Mouse (Mus musculus) erythroblast, embryonic 14.5 days (primary cell): ENCODE measurements at regions not wholly inside any gene's neighbourhood (a gene's known extent, or its start where the extent isn't known, plus 50 kb on each side); places are given as distances from the start of the nearest gene placed in this dataset.

Experiments
- H3K27me3 ChIP-seq: 2 replicates; pipeline ENCODE4 v1.6.1; 2012; ENCODE audit warnings: inconsistent platforms; ENCODE audit not compliant: control insufficient read depth
- H3K36me3 ChIP-seq: 2 replicates; pipeline ENCODE4 v1.6.1; 2012; ENCODE audit warnings: mild to moderate bottlenecking, inconsistent platforms; ENCODE audit not compliant: control insufficient read depth
- H3K4me1 ChIP-seq: 2 replicates; pipeline ENCODE4 v1.6.1; 2012; ENCODE audit warnings: inconsistent platforms; ENCODE audit not compliant: control insufficient read depth
- H3K4me3 ChIP-seq: replicated peaks from 2 replicates; pipeline ENCODE3; 2012; ENCODE audit warnings: moderate library complexity, mild to moderate bottlenecking, inconsistent platforms
- H3K9me3 ChIP-seq: 2 replicates; pipeline ENCODE4 v1.6.1; 2012; ENCODE audit warnings: low read length, inconsistent platforms, mixed read lengths; ENCODE audit not compliant: control insufficient read depth
- GATA1 ChIP-seq: IDR thresholded peaks from 2 replicates; pipeline ENCODE4 v1.6.1; 2012; ENCODE audit warnings: low read length, inconsistent platforms, mixed read lengths
- TAL1 ChIP-seq: IDR thresholded peaks from 3 replicates; pipeline ENCODE4 v1.6.1; 2012; ENCODE audit warnings: low read length, inconsistent platforms, mixed read lengths

DNA sequence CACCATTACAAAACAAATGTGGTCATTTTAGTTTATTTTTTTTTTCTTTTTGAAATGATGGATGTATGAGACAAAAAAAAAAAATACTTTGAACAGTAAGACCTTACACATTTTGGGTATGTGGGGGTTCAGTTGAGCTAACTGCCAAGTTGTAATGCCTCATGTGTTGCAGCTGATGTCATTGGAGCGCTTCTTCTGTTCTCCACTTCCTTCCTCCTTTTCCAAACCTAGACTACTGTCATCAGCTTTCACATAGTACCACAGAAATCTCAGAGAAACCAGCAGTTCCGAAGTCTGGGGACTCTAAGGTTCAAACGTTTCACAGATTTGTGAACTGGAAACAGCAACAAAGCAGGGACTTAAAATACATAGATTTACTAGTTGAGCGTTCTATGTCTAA lies 270.7 kb downstream of the Usp25 start:
- H3K27me3 ChIP-seq: no peaks in the 10 kb centered on the region
- no peak overlapping the region for H3K4me3 ChIP-seq
- TF ChIP-seq TAL1 (no peak), GATA1 (no peak)
- no peaks in the 10 kb centered on the region for H3K4me1 ChIP-seq
- no peaks in the 10 kb centered on the region for H3K36me3 ChIP-seq
- H3K9me3 ChIP-seq: no peaks in the 10 kb centered on the region

GRCm38 (mm10) chr16:77279916-77280315 lies 266.4 kb downstream of the Usp25 start:
- Histone ChIP-seq H3K4me1 (no peaks in the 10 kb centered on the region), H3K9me3 (no peaks in the 10 kb centered on the region), H3K4me3 (no peak overlapping the region), H3K36me3 (no peaks in the 10 kb centered on the region), H3K27me3 (no peaks in the 10 kb centered on the region)
- no peak for TF ChIP-seq TAL1
- no peak for TF ChIP-seq GATA1

- no peak overlapping the region for H3K4me3 ChIP-seq
- no peaks in the 10 kb centered on the region for H3K27me3 ChIP-seq
- no peaks in the 10 kb centered on the region for H3K9me3 ChIP-seq
- no peaks in the 10 kb centered on the region for H3K36me3 ChIP-seq
- TF ChIP-seq TAL1 (no peak), GATA1 (no peak)
- H3K4me1 ChIP-seq: no peaks in the 10 kb centered on the region
Observed at GRCm38 (mm10) chr16:77279495-77279894, 266.0 kb downstream of the Usp25 start.

DNA sequence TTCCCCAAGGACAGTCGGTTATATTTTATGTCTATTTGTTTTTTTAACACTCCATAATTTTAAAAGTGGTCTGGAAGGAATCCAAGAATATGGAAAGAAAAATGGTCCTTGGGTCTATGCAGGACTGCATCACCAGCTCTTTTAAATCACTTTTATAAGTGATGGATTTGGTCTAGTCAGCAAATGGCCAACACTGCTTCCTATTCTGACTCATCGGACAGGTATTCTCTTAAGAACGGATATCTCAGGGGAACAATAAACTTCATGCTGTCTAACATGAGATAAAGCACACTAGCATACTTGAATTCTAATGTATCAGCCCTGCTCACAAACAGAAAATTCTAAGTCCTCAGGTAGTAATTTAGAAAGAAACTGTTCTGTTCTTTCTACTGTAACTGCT lies 259.8 kb downstream of the Usp25 start:
- Histone ChIP-seq H3K4me3 (no peak overlapping the region), H3K36me3 (no peaks in the 10 kb centered on the region), H3K9me3 (no peaks in the 10 kb centered on the region), H3K27me3 (no peaks in the 10 kb centered on the region), H3K4me1 (no peaks in the 10 kb centered on the region)
- TF ChIP-seq GATA1: no peak
- TF ChIP-seq TAL1: no peak

- Histone ChIP-seq H3K27me3 (no peaks in the 10 kb centered on the region), H3K9me3 (peaks cover 4% of the 10 kb centered on the region), H3K36me3 (no peaks in the 10 kb centered on the region), H3K4me1 (no peaks in the 10 kb centered on the region), H3K4me3 (no peak overlapping the region)
- no peak for TF ChIP-seq GATA1
- TF ChIP-seq TAL1: no peak
Observed at GRCm38 (mm10) chr16:77268926-77269325, 255.4 kb downstream of the Usp25 start.

GRCm38 (mm10) chr16:77267679-77268078 lies 254.2 kb downstream of the Usp25 start:
- peaks cover 7% of the 10 kb centered on the region for H3K9me3 ChIP-seq
- H3K27me3 ChIP-seq: no peaks in the 10 kb centered on the region
- H3K4me1 ChIP-seq: no peaks in the 10 kb centered on the region
- no peak for TF ChIP-seq GATA1
- no peak for TF ChIP-seq TAL1
- H3K4me3 ChIP-seq: no peak overlapping the region
- no peaks in the 10 kb centered on the region for H3K36me3 ChIP-seq

- TF ChIP-seq GATA1 (no peak), TAL1 (no peak)
- H3K27me3 ChIP-seq: no peaks in the 10 kb centered on the region
Observed at GRCm38 (mm10) chr16:77252349-77252748, 238.8 kb downstream of the Usp25 start.

GRCm38 (mm10) chr16:77251422-77251821 lies 237.9 kb downstream of the Usp25 start:
- Histone ChIP-seq H3K27me3 (no peaks in the 10 kb centered on the region), H3K4me3 (no peak overlapping the region), H3K4me1 (no peaks in the 10 kb centered on the region), H3K36me3 (no peaks in the 10 kb centered on the region), H3K9me3 (no peaks in the 10 kb centered on the region)
- no peak for TF ChIP-seq GATA1
- TF ChIP-seq TAL1: no peak

More at GRCm38 (mm10) chr16:77252349-77252748, 238.8 kb downstream of the Usp25 start:
- Histone ChIP-seq H3K9me3 (no peaks in the 10 kb centered on the region), H3K36me3 (no peaks in the 10 kb centered on the region), H3K4me1 (no peaks in the 10 kb centered on the region), H3K4me3 (no peak overlapping the region)

- TF ChIP-seq GATA1: no peak
- Histone ChIP-seq H3K4me3 (no peak overlapping the region), H3K27me3 (no peaks in the 10 kb centered on the region), H3K4me1 (no peaks in the 10 kb centered on the region), H3K36me3 (no peaks in the 10 kb centered on the region), H3K9me3 (no peaks in the 10 kb centered on the region)
Observed at GRCm38 (mm10) chr16:77240876-77241275, 227.4 kb downstream of the Usp25 start.

DNA sequence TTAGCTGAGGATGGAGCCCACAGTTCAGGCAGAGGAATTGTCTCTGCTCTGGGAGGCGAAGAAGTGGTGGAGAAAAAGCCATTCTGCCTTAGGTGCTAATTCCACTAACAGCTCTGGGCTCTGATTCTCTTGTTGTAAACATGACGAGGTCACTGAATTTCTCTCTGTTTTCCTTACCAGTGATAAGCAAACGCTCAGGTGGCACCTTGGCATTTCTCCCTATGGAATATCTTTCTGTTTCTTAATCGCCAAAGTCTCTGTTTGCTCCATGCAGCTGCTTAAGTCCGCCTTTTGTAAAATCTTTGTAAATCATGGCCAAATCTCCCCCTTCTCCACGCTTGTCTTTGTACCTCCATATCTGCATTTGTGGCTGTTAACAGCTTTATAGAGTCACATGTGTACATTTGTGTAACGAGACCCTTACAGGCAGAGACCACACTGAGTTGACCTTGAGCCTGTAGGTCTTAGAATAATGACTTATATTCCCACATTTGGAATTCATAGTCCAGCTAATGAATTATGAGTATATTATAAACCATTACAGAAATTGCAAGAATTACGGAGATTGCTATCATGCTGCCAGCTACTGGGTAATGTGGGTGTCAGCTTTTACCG lies 225.8 kb downstream of the Usp25 start:
- no peaks in the 10 kb centered on the region for H3K36me3 ChIP-seq
- H3K4me3 ChIP-seq: no peak overlapping the region
- no peaks in the 10 kb centered on the region for H3K9me3 ChIP-seq
- no peak for TF ChIP-seq GATA1
- no peak for TF ChIP-seq TAL1
- no peaks in the 10 kb centered on the region for H3K4me1 ChIP-seq
- no peaks in the 10 kb centered on the region for H3K27me3 ChIP-seq
